Mouse (Mus musculus): ENCODE measurements around the gene Ank2. TPM values are rescaled to one million over a fixed set of nuclear protein-coding genes. Genes with fewer than 3 reads are reported as not detected.
"Not testable (repeated sequence)": the region's sequence is repeated elsewhere in the genome, so short reads cannot be mapped to it uniquely, and the experiment has no call there.

The Ank2 gene
- polyA plus RNA-seq, 1 experiment from 2014 or later, result 25.8 TPM

DNA sequence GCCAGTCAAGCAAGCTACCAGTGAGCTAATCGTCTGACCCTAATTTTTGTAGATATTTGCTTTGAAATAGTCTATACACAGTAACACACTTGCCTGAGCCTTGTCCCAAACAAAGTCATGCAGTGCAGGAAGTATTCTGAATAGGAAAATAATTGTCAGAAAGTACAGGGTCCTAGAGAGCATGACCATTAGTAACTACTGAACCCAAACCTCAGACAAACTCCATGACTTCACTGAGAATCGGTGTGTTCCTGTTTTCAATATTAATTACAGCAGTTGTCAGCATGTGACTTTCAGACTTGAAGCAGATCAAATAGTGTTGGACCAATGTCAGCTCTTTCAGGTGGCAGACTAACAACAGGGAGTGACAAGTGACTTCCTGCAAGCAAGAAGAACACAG, 14.5 kb upstream of the Ank2 start:
- H3K36me3 ChIP-seq, result no peaks in the 10 kb centered on the region
- WGBS, result 72% methylated on average over 2 of the region's 2 CpGs
- no peaks in the 10 kb centered on the region for H3K27me3 ChIP-seq (ENCODE audit: insufficient read depth, poor library complexity, severe bottlenecking)
- H3K4me3 ChIP-seq, result no peak overlapping the region
- H3K9me3 ChIP-seq, result no peaks in the 10 kb centered on the region
- no peak overlapping the region for H3K27ac ChIP-seq
- DNase-seq (ENCODE audit: low spot score), result no peak
- no peaks in the 10 kb centered on the region for H3K4me1 ChIP-seq

DNA sequence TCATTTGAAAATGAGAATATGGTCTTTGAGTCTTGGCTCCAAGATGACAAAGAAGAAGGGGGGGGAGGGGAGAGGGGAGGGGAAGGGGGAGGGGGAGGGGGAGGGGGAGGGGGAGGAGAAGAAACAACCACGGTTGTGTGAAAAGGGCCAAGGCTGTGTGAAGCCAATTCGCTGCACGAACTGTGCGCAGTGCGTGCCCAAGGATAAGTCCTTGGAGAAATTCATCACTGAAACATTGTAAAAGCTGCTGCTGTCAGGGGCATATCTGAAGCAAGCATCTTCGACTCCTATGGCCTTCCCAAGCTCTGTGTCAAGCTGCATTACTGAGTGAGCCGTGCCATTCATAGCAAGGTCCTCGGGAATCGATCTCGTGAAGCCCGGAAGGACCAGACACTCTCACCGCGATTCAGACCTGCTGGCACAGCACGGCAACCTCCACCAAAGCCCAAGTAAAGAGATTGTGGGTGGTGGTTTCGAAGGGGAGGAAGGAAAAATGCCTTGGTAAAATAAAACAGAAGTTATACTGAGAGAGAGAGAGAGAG, 13.7 kb upstream of the Ank2 start:
- no peak overlapping the region for H3K4me3 ChIP-seq
- no peak for DNase-seq (ENCODE audit: low spot score)
- no peak overlapping the region for H3K27ac ChIP-seq
- H3K9me3 ChIP-seq, result no peaks in the 10 kb centered on the region
- no peaks in the 10 kb centered on the region for H3K4me1 ChIP-seq
- no peaks in the 10 kb centered on the region for H3K27me3 ChIP-seq (ENCODE audit: insufficient read depth, poor library complexity, severe bottlenecking)
- no peaks in the 10 kb centered on the region for H3K36me3 ChIP-seq
- 69% methylated on average over 15 of the region's 15 CpGs for WGBS

DNA sequence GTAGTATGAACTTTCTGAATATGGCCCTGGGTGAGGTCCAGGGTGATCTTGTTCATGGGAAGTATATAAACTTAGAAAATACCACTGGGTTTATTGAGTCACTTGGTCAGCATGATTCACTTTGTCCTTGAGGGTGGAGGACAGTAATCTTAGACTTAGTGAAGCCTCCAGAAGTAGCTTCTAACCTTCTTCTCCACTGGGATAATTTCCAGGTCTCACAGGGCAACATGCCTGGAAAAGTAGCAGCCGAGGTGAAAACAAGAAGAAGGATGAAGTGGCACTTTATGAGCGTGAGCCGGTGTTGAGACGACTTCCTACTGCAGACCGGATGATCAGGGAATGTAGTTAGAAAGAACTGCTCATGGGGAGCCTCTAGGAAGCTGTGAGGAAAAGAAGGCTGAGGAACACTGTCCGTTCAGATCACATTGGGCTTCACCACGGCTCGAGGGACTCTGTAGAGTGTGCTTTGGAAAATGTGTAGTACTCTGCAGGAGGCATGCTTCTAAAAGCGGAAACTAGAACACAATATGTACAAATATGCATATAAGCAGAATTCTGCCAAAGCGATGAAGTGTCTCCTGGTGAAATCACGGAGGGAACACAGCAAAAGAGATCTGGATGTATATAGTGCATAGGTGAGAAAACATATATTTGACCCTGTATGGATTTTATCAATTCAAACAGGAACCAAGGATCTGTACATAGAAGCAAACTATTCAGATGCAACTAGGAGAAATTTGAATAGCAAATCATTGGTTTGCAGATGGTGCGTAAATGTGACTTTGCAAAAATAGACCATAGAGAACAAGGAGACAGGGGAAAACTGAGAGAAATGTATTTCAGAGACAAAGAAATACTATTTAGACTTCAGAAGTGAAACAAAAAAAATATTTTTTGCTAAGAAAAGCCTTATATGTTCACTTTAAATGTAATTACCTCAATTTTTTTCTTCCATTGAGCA, 12.9 kb upstream of the Ank2 start:
- no peaks in the 10 kb centered on the region for H3K9me3 ChIP-seq
- 81% methylated on average over 12 of the region's 12 CpGs for WGBS
- H3K36me3 ChIP-seq, result no peaks in the 10 kb centered on the region
- H3K4me3 ChIP-seq, result no peak overlapping the region
- DNase-seq (ENCODE audit: low spot score), result no peak
- no peak overlapping the region for H3K27ac ChIP-seq
- H3K27me3 ChIP-seq (ENCODE audit: insufficient read depth, poor library complexity, severe bottlenecking), result no peaks in the 10 kb centered on the region
- H3K4me1 ChIP-seq, result no peaks in the 10 kb centered on the region

DNA sequence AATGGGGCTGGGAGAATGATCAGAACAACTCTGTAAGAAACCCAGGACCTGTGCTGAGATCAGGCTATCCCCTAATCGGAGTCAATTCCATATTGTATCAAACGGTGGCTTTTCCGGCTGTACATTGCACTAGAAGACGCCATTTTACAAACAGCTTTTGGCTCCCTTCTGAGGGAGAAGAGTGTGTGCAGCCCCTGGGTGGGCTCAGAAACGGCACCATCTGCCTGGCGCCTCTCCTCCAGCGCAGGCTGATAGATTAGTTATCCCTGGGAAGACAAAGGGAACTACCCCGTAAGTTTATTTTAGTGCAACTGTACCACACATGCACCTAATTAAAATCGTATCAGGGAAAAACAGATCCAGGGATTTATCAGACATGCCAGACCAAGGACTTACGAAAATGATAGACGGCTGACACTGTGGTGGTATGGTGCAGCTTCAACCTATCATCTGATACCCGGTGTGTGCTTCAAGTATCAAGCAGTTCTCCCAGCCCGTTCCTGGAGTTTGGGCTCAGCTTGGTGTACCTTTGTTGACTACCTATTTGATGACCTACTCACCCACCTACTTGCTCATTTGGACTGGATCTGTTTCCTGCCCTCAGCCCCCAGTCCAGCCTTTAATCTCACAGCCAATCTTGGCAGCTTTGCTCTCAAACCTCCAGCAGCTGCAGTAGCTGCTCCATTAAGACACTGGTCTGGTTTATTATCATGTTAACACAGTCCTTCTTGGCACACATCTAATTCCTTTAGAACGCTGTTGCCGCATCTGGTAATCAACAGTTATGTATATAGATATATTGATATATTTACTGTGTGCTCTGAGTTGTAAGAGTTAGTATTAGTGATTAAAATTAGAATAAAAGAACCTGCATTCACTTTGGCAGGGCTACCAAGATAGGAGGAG, 9.0 kb upstream of the Ank2 start:
- no peaks in the 10 kb centered on the region for H3K4me1 ChIP-seq
- 74% methylated on average over 15 of the region's 15 CpGs for WGBS

DNA sequence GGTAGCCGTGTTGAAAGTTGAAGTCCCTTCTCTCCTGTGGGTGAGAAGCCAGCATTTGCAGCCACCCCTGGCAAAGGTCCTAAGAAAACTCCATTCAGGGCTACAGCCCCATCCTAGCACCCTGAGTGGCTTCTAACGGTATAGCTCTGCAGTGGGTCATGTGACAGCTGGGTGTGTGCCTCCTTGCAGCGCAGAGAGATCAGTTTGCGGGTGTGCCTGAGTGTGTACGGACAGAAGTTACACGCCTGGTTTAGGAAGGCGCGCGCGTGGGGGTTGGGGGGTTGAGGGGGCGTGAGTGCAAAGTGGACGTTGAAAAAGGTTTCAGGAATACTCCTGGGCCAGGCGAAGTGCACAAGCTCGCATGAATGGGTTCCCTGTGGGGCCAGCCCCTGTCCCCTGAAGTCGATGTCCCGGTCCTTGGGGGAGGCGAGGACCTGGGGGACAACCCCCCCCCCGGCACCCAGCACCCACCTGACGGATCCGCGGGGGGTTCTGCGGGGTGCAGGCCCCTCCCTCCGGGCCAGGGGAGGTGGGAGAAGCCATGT, 881 bp downstream of the Ank2 start:
- peak overlapping the region; percentile 86 for H3K27ac ChIP-seq
- WGBS, result 2% methylated on average over 23 of the region's 23 CpGs

More for the DNA sequence above, 9.0 kb upstream of the Ank2 start:
- Histone ChIP-seq H3K4me3 (no peak overlapping the region), H3K27ac (no peak overlapping the region), H3K36me3 (no peaks in the 10 kb centered on the region), H3K27me3 (ENCODE audit: insufficient read depth, poor library complexity, severe bottlenecking) (no peaks in the 10 kb centered on the region), H3K9me3 (no peaks in the 10 kb centered on the region)
- no peak for DNase-seq (ENCODE audit: low spot score)

DNA sequence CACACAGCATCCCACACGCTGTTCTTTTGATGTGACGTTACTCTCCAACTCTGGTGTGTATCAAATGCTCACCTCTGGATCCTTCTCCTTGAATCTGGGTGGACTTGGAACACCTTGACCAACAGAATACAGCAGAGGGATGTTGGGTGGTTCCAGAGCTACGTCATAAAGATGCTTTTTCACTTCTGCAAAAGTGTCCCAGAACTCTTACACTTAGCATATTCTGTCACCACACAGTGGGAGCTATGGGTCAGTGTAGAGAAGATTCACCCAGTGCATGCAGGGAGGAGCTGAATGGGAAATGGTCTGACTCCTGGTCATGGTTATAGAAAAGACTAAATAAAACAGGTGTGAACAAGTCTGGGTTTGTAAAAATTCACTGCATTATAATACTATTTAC, 6.5 kb downstream of the Ank2 start:
- 79% methylated on average over 3 of the region's 3 CpGs for WGBS
- Histone ChIP-seq H3K4me3 (no peak overlapping the region), H3K9me3 (no peaks in the 10 kb centered on the region), H3K27me3 (ENCODE audit: insufficient read depth, poor library complexity, severe bottlenecking) (no peaks in the 10 kb centered on the region), H3K27ac (no peak overlapping the region), H3K36me3 (no peaks in the 10 kb centered on the region), H3K4me1 (no peaks in the 10 kb centered on the region; the same call in 1 of the 2 replicates)
- DNase-seq (ENCODE audit: low spot score), result no peak

More for the DNA sequence above, 881 bp downstream of the Ank2 start:
- DNase-seq (ENCODE audit: low spot score), result no peak
- H3K36me3 ChIP-seq, result no peaks in the 10 kb centered on the region
- peaks cover 20% of the 10 kb centered on the region for H3K27me3 ChIP-seq (ENCODE audit: insufficient read depth, poor library complexity, severe bottlenecking)
- no peaks in the 10 kb centered on the region for H3K9me3 ChIP-seq
- H3K4me3 ChIP-seq, result peak overlapping the region; percentile 76
- H3K4me1 ChIP-seq, result peaks cover 18% of the 10 kb centered on the region

DNA sequence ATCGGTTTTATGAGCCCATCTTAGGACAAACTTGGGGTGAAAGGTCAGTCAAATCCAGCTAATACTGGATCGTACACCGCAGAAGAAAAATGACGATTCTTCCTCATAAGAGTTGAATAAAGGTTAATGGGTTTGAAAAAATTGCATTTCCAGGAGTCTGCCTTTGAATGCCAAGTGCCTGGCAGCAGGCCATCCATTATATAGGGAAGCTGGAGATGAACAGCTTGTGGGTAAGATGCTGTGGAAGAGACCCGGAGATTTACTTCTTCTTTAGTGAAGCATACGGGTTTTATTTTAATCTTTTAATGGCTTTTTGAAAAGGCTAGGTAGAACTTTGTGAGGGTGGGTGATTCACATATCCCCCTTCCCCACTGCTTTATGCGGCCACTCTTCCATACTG, 11.8 kb downstream of the Ank2 start:
- 88% methylated on average over 7 of the region's 7 CpGs for WGBS
- DNase-seq (ENCODE audit: low spot score), result no peak
- Histone ChIP-seq H3K4me3 (no peak overlapping the region), H3K9me3 (no peaks in the 10 kb centered on the region), H3K4me1 (no peaks in the 10 kb centered on the region), H3K27ac (no peak overlapping the region), H3K36me3 (no peaks in the 10 kb centered on the region), H3K27me3 (ENCODE audit: insufficient read depth, poor library complexity, severe bottlenecking) (no peaks in the 10 kb centered on the region)

DNA sequence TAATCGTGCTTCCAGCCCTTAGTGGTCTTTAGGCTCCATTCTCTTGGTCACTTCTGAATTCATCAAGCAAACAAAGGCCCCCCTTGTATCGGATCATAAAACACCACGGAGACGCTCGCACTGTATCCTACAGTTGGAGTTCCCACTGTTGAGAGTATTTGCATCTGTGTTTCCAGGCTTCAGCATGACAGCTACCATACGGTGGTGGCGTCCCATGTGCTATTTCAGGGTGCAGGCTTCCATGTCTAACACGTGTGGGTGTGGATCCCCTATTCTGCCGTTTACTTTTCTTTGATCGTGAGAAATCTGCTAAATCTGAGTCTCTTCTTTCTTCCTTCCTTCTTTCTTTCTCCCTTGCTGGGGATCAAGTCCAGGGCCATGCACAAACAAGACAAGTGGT, 14.0 kb downstream of the Ank2 start:
- H3K27me3 ChIP-seq (ENCODE audit: insufficient read depth, poor library complexity, severe bottlenecking), result no peaks in the 10 kb centered on the region
- H3K27ac ChIP-seq, result no peak overlapping the region
- no peaks in the 10 kb centered on the region for H3K9me3 ChIP-seq
- WGBS, result 92% methylated on average over 10 of the region's 10 CpGs
- H3K36me3 ChIP-seq, result no peaks in the 10 kb centered on the region
- H3K4me1 ChIP-seq, result no peaks in the 10 kb centered on the region
- no peak for DNase-seq (ENCODE audit: low spot score)
- no peak overlapping the region for H3K4me3 ChIP-seq

DNA sequence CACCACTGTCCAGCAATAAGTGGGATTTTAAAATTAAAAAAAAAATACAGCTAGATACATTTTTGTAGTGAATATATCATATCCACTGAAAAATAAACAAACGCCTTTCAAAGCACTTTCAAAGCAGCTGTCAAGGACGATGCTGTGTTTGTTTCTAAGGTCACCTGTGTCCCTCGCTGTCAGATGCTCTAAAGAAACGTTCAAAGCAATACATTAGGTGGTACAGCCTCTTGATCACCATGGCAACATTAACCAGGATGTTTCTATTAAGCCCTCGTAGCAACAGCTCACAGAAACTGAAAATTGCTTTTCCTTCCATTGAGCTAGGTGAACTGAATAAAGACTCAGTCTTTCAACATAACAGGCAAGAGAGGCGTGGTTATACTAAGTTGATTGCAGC, 17.5 kb downstream of the Ank2 start:
- Histone ChIP-seq H3K27ac (no peak overlapping the region), H3K9me3 (no peaks in the 10 kb centered on the region), H3K27me3 (ENCODE audit: insufficient read depth, poor library complexity, severe bottlenecking) (no peaks in the 10 kb centered on the region), H3K4me1 (no peaks in the 10 kb centered on the region), H3K4me3 (no peak overlapping the region), H3K36me3 (no peaks in the 10 kb centered on the region)
- no peak for DNase-seq (ENCODE audit: low spot score)
- 82% methylated on average over 6 of the region's 6 CpGs for WGBS

DNA sequence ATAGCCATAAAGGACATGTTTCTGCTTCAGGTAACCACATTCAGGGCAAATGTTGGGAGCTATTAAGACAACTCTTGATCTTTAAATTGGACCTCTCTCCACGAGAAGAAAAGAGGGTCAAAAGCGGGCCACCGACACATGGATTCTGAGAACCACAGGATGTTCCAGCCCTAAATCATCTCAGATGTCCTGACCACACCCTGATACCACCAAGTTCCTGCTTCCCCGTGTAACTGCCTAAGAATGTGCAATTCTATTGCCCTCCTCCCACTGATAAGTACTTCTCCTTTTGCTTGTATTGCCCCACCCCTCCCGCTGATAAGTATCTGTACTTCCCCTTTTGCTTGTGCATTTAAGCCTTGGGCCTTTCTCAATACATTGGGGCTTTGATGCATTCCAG, 18.8 kb downstream of the Ank2 start:
- not testable (repeated sequence) for DNase-seq (ENCODE audit: low spot score); H3K9me3 ChIP-seq; H3K4me3 ChIP-seq; H3K27me3 ChIP-seq (ENCODE audit: insufficient read depth, poor library complexity, severe bottlenecking); H3K4me1 ChIP-seq; H3K36me3 ChIP-seq; H3K27ac ChIP-seq
- WGBS, result 61% methylated on average over 5 of the region's 5 CpGs

DNA sequence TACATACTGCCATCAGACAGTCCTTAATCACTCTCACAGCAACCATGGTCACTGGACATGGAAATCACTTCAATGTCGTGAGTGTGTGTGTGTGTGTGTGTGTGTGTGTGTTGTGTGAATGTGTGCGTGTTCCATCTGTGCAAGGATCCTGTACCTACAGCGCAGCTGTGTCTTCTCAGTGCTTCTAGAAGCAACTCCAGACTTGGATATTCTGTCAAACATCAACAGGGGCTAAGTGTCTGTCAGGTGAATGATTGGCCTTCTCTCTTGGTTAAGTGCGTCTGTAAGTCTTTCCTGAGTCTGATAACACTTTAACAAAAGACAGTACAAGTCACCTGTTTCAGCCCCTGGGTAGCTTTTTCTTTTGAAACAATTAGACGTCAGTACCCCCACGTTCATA, 25.0 kb downstream of the Ank2 start:
- Histone ChIP-seq H3K4me1 (peaks cover 6% of the 10 kb centered on the region; the same call in 1 of the 2 replicates), H3K27me3 (ENCODE audit: insufficient read depth, poor library complexity, severe bottlenecking) (no peaks in the 10 kb centered on the region), H3K9me3 (no peaks in the 10 kb centered on the region), H3K27ac (no peak overlapping the region), H3K4me3 (no peak overlapping the region), H3K36me3 (no peaks in the 10 kb centered on the region)
- WGBS, result 56% methylated on average over 6 of the region's 6 CpGs
- DNase-seq (ENCODE audit: low spot score), result no peak

DNA sequence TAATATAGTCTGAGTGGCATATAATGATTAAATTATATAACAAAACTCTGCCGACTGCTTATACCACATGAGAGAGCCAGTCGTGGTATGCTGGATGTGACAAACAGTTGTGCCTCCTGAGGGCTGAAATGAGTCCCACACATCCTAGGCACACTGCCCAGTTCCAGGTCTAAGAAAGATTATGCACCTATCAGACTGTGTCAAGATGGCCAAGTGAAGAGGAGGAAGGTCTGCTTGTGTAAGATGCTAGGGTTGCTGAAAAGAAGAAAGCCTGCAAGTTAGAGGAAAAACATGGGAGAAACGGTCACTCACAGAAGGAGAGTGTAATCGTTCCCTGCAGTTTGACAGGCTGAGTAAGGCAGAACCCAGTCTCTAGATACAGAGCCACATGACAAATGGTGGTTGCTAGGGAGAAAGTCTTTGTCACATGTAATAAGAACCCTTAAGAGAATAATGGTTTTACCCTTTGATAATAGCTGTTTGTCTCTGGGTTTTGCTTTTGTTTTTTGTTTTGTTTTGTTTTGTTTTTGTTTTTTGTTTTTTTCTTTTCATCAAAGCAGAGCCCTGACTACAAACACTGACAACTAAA, 29.9 kb downstream of the Ank2 start:
- H3K27me3 ChIP-seq (ENCODE audit: insufficient read depth, poor library complexity, severe bottlenecking), result no peaks in the 10 kb centered on the region
- no peaks in the 10 kb centered on the region for H3K9me3 ChIP-seq
- H3K36me3 ChIP-seq, result no peaks in the 10 kb centered on the region
- peaks cover 2% of the 10 kb centered on the region; the same call in 1 of the 2 replicates for H3K4me1 ChIP-seq
- H3K4me3 ChIP-seq, result no peak overlapping the region
- H3K27ac ChIP-seq, result no peak overlapping the region
- no peak for DNase-seq (ENCODE audit: low spot score)
- 56% methylated on average over 4 of the region's 4 CpGs for WGBS

All from heart, embryonic 10.5 days (tissue).